Mouse (Mus musculus) ovary, postnatal 10 days (tissue): Measurements from ENCODE around the gene Itpkb.

Source experiments
- DNase-seq: peaks from one replicate; pipeline ENCODE4 v3.0.0; 2022; ENCODE audit warnings: low spot score

Itpkb gene

DNA sequence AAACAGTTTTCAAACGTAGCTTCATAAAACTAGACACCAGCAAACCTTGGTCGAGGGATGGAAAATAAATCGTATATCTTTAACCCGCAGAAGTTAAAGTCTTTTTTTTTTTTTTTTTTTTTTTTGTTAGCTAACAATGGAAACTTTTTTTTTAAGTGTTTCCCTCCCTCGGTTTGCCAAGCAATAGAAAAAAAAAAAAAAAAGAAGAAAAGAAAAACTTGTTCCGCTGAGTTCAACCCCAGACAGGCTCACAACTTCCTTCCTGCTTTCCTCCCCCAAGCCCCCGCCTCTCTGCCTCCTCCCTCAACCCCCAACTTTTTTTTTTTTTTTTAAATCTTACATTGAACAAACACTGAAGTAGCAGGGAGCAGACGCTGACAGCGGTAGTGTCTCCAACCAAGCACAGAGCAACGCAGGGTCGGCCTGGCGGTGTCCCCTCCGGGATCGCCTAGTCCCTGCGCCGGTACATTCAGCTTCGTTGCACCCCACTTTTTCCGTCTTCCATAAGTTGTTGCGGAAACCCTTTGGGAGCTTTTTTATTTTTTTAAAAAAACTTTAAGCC, at the start of gene Itpkb:
Itpkb (plus strand) TSS at position 341 of the 562 bp plus-strand sequence.
- peak; percentile 60 for DNase-seq

DNA sequence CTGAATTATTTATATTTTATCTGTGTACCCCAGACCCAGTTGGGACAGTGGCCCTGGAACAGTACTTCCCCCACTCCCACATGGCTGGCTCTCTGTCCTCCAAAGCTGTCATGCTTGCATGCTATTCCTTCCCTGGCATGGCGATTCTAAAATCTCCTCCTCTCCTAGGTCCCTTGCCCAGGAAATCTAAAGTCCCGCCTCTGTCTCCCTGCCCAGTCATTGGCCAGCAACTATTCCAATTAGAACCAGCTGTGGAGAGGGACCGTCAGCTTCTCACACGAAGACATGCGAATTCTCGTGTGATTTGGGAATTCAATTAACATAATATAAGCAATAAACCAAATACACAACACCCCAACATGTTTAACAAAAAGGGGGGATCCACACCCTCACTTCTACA, 47.7 kb upstream of the Itpkb start:
- DNase-seq = no peak

DNA sequence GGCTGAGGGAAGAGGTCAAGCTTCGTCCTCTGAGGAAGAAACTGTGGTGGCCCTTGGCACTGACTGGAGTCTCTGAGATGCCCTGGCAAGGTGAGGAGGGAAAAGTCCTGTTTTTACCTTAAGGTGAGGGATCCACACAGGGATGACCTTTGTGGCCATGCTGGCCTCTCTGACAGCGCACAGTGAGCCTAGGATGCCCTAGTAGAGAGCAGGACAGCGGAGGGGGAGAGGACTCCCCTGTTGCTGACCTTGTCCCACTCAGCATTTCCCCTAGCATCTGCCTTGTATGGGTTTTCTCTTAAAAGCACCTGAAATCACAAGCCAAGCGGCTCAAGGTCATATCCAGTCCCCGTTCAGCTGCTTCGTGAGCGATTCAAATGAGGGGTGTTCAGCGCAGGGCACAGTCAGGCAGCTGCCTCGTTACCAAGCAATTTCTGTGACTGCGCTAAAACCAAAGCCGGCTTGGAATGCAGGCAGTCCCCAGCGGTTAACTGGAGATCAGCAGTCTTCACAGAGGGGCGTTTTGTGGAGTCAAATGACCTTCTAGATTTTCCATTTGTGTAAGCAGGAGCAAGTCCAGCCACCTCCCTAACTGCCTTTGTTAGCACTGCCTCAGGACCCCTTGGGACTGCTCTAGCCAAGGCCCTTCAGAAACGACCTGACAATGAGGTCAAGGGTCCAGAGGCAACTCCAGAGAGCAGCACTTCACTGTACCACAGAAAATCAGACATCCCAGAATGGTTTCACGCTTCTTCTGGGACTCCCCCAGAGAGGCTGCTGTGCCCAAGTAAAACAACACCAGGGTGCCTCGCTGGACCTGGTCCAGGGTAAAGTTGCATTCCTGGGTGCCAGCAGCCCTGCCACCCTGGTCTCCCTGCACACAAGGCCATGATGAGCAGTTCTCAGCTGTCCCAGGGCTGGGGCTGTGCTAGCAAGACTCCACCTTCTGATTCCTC, 46.2 kb upstream of the Itpkb start:
- DNase-seq = no peak

DNA sequence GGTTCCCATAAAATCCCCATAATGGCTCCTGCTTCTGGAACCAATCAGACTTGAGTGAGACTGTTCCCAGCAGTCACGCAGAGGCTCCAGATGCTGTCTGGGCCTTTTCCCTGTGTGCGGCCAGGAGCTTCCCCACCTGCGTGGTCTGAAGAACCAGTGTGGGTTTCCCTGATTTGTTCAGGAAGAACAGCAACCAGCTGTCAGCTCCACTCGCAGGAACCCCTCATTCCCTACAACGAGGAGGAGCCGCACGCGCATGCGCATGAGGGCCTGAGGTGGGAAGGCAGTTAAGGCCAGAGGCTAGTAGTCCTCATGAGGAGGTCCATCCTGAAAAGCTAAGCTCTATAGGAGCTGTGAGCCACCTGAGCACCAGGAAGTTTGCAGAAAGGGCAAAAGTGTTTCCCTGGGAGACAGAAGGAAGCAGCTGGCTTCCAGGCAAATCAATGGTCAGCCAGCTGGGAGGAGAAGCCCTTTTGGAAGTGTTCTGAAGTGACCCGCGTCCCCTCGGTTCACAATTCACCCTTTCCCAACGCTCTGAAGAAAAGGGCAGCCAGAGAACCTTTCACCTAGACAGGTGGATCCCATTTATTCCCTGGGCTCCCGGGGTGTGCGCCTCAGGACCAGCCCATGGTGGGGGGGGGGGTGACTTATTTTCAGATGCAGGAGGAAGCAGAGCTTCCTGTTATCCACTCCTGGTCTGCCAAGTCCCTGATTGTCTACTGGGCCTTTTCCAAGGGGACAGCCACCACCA, 44.0 kb upstream of the Itpkb start:
- DNase-seq = no peak

DNA sequence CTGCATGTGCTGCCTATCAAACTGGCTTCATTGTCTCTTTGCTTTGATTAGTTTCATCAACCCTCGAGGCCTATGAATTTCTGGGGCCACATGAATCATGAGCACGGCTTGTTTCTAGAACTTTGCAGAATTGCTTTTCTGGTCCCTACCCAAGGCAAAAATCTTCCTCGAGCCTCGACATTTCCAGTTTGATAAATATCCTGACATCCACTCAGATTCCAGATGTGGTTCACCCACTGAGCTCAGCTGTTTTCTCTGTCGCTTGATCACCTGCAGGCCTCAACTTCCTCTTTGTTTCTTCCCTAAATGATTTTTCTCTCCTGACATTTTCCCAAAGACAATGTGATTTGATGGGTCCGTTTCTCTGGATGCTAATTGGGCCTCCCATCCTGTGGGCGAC, 42.1 kb upstream of the Itpkb start:
- no peak for DNase-seq

DNA sequence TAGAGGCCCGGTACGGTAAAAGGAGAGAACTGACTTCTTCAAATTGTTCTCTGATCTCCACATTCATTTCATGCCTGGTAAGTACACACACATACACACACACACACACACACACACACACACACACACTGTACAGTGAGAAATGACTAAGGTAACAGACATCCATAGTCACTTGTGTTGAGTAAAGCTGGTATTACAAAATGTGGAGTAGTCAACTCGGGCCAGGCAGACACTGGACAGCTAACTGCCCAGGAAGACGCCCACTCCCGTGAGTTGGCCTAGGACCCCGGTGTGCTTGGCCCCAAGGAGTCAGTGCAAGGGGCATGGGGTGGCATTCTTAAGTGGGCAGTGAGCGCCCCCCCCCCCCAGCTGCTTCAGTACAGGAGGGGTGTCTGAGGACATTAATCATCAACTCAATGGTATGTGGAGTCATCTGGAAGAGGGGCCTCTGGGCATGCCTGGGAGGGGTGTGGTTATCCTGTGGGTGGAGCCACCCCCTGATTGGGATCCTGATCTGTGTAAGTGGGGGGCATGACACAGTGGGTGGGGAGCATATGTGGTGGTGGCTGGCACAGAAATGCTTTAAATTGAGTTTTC, 41.3 kb upstream of the Itpkb start:
- no peak for DNase-seq

DNA sequence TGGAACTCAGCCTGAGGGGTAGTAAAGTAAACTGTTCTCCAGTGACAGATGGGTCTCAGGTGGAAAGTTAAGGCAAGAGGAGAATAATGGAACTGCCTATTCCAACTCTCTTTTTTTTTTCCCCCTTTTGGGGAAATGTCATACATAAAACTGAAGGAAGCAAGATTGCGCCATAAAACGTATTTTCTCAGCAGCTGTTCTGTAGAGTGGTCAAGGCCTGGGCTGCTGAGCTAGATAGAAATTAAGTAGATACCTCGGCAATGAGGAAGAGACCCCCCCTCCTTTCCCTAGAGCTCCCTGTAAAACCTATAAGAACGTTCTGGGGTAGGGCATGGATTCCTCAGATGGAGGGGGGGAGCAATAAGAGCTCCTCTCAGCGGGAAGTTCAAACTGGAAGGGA, 40.5 kb upstream of the Itpkb start:
- DNase-seq = no peak

DNA sequence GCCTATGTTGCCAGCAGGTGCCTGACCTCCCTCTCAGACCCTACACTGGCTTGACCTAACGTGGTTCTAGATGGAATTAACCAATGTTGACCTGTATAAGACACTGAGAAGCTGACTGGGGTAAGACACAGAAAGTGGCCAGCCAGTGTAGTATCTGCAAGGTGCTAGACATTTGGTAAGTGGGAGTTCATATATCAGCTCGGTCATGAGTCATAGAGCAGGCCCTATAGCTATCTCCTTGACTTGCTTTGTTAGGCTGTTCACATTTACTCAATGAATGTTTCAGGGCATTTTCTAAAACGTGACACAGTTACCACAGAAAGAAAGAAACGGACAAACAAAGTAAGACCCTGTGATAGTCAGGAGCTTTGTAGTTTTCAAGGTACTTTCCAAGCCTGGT, 39.9 kb upstream of the Itpkb start:
- DNase-seq = no peak

DNA sequence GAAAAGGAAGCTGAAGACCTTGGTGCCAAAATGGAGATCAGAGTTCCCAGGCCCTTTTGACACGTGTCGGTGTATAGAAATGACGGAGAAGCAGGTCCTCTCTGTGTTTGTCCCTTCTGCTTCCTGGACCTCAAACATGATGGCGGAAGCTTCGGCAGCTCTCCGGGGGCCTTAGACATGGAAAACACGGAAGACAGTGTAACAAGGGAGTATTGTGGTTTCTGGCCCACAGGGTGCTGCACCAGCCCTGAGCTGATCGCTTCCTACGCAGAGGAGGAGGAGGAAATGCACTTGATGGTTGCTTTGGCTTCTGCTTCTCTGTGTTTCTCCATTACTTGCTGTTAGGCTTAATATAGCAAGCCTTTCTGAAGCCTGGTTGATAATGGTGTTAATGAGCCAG, 34.2 kb upstream of the Itpkb start:
- DNase-seq = no peak

DNA sequence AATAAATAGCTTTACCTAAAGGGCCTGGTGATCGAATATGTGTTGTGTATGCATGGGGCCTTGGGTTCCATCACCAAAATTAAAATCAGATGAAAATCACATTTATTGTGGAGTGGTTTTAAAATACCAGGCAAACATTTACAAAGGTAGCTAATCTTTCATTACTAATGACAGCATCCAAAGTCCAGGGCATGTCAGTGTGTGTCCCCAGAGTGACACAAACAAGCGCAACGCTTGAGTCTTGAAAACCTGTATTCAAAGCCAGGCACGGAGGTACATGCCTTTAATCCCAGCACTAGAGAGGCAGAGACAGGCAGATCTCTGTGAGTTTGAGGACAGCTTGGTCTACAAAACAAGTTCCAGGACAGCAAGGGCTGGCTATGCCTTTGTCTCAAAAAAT, 30.6 kb upstream of the Itpkb start:
- no peak for DNase-seq

DNA sequence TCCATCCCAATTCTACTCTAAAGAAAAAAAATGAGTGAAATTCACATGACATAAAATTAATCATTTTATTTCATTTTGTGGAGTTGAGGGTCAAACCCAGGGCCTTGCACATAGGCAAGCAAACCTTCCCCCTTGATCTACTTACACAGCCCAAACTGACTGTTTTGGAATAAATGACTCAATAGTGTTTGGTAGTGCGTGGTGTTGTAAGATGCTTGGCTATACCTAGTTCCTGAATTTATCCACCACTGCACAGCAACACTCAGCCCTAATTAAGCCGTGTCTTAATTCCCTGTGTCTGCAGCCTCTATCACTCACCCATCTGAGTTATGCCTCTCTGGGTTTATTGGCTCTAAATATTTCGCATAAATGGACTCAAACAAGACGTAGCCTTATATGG, 30.0 kb upstream of the Itpkb start:
- no peak for DNase-seq

DNA sequence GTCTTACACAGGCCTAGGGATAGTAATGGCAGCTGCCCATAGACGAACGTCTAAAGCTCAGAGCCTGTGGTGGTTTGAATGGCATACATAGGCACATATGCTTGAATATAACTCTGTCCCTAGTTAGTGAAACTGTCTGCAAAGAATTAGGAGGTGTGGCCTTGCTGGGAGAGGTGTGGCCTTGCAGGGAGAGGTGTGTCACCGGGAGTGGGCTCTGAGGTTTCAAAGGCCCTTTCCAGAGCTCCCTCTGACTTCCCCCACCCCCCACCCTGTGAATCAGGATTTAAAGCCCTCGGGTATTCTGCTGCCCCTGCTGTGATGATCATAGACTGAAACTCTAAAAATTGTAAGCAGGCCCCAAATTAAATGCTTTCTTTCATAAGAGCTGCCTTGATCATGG, 29.3 kb upstream of the Itpkb start:
- DNase-seq = no peak

DNA sequence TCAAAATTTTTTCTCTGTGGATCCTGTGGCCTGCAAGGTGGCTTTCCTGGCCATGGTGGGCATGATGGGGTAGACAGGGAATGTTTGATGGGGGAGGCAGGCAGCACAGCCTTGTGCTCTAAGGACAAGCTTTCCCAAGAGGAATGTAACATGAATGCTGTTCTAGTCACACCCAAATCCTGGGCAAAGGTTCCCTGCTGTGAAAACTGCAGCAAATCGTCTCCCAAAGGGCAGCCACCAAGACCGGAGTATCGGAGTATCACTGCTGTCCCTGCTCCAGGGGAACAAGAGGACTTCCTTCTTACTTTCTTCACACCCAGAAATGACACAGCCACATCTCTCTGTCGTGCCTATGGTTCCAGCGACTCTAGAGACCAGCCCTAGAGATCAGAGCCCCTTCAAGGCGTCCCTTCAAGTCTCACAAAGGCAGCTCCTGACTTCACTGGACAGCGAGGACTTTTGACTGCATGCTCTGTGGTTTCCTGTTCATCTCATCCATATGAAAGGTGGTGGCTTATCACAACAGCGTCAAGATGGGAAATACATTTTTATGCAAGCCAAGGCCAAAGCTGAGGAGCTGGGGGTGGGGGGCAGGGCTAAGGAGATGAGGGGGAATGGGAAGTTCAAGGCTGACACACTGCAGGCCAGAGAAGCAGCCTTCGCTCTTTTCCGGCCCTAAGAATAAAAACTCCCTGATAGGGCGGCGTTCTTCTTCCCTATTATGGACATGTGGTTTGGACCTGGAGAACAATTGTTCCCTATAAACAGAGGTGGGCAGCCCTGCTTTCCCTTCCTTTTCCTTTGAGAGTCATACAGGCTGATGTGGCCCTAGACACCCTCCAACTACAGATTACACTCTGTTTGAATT, 27.8 kb upstream of the Itpkb start:
- no peak for DNase-seq

DNA sequence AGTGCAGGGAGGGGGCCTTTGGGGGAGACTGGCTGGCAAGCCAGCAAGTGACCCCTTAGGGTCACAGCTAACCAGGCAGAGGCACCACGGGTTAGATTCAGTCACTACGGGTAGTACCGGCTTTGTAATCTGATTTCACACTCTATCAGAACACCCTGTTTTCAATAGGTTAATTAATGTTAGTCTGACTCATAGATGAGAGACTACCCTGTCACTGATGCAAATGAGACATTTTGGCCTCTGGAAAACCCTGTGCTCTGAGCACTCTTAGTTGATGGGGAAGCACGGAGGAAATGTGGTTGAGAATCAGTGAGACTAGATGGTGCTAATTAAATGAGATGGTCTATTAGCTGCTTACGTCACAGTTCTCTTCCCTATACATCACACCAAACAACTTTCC, 26.7 kb upstream of the Itpkb start:
- no peak for DNase-seq

DNA sequence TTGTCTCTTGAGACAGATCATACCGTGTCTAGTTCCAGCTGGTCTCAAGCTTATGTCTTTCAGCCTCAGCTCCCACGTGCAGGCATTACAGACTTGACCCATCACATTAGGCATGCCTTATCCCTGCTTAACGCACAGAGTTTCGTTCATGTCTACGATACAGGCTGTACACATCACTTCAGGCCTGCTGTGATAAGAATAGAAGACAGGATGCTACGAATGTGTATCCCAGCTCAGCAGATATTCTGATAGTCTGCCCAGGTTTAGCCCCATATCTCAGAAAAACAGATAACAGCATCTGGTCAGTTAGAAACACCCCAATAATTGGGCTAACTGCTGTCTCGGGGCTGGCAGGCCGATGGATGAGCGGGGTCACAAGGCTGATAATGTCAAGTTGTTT, 23.4 kb upstream of the Itpkb start:
- DNase-seq = no peak

DNA sequence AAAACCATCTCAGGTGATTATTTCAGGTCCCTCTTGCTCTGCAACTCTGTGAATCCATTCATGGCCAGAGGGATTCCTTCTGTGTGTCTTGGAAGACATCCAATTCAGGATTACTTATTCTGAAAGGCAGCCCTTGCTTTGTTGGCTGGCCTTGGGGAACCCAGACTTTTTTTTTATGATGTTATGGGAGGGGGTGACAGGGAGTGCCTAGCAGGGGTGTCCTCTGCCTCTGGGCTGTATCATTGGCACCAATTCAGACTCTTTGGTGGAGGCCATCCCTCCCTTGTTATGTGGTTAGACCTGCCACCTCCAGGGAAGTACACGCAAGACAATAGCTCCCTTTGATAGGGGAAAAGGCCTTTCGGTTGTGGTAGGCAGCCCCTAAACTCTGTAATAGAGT, 22.6 kb upstream of the Itpkb start:
- DNase-seq = no peak

DNA sequence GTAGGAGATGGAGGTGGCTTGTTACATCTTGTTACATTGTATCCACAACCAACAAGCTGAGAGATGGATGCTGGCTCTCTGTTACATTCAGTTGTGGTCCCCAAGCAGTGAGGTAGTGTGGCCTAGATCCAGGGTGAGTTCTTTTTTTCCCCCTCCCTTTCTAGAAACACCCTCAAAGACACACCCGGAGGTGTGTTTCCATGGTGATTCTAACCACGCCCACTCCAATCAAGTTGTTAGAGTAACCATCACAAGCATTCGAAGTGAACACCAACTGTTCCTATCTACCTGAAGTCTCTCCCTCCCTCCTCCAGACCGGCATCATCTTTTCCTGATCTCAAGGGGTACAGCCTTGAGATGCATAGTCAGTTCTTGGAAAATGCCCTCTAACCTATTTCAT, 21.4 kb upstream of the Itpkb start:
- no peak for DNase-seq

DNA sequence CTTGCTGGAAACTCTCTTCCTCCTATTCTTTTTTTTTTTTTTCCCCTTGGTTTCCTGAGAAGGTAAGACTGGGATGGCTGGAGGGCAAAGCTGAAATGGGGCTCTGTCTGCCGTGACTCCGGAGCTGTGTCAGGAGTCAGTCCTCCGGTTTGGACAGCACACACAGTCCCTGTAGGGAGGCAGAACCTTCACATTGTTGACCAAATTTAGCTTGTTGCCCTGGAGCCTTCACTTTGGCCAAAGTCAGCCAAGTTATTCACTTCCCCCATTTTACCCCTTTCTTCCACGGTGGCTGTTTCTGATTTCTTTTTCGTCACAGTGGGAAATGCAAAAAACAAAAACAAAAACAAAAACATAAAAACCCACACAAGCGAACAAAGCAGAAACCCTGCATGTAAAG, 18.0 kb upstream of the Itpkb start:
- no peak for DNase-seq

DNA sequence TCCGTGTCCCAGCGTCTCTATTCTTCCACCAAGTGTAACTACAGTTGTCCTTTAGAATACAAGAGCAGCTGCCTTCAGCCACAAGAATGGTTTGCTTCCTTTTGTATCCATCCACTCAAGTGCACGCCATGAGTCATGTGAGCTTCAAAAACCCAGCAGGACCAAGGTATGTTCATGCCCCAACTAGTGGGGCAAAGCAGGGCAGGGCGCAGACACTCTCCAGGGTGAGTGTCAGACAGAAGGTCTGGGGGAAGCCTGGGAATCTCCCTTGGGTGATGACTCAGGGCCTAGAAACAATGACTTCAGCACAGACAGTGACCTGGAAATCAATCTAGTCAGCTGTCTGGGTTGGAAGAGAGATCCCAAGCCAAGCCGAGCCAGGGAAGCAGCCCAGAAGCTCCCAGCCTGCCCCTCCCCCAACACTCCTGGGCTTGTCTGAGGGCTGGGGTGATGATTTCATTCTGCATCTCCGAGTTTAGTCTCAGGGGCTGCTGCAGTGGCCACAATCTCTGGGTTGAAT, 17.4 kb upstream of the Itpkb start:
- no peak for DNase-seq

DNA sequence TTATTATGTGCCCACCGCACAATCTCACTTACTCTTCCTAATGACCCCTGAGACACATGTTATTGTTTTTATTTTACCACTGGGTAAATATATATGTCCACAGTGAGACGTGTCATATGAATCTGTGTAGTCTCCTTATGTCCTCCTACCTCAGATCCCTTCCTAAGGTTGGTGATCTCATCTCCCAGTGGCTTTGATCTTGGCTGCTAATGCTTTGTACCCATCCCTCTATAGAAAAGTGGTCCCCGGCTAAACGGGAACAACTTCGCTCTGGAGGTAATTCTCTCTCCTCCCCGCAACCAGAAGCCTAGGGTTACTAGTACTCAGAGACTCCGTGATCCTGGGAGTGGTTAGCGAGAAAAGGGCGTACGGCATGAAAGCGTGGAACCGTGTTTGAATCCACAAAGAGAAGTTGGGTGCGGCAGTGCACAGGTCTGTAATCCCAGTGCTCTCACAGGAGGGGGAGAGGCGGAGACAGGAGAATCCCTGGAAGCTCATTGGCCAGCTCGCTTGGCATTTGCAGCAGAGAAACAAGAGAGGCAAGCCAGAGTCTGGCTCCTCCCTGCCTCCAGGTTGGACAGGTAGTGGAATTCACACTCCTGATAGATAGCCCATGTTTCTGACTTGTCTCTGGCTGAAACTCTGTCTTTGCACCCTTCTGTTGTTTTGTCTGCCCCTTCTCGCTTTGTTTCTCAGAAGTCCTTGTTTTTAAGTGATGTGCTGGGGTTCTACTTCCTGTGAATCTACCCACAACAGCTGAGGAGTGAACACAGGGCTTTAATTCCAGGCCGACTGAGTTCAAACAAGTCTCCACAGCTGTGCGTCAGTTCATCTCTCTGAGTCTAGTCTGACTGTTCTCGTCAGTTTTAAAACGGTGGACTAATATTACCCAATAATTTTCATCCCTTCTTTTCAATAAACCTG, 16.5 kb upstream of the Itpkb start:
- no peak for DNase-seq
